Mouse (Mus musculus) heart, postnatal 14 days (tissue): ENCODE data around the gene H2-K1. TPM values are rescaled to one million over a fixed set of nuclear protein-coding genes. Genes with fewer than 3 reads are reported as not detected.
"Not testable (repeated sequence)": the region's sequence is repeated elsewhere in the genome, so short reads cannot be mapped to it uniquely, and the experiment has no call there.

Source experiments
- DNase-seq, 2 experiments: peaks; one replicate each; pipeline ENCODE4 v3.0.0; 2021 to 2022
- intact Hi-C: fragments of 180-260 bp; cut with DNase I; formaldehyde crosslinking; loops from one replicate; pipeline ENCODE4 v1.15.1; 2025
- total RNA-seq, 2 experiments: library from RNA; stranded (reverse); gene quantifications; 2 replicates each; pipeline ENCODE4 v1.2.3; 2021

H2-K1 gene
- total RNA-seq, 2 experiments from 2014 or later = 56.5 to 61.2 TPM

DNA sequence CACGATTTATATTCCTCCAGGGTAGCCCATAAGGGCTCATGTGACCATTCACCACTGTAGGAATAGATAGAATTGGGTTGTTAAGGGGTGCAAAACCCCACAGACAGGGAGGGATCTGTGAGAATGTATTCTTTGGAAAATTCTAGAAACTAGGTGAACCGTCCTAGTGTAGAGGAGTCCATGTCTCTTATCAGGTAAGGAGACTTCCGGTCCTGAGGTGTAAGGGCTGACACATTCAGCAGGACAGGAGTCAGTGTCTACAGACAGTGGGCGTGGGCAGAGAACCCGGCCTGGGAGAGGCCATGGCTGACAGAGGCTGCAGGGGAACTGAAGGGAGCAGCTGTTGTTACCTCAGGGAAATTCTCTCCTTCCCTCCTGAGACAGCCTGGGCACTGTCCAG, 1.4 kb downstream of the H2-K1 start:
- intact Hi-C loops, DNase-seq: not testable (repeated sequence)

DNA sequence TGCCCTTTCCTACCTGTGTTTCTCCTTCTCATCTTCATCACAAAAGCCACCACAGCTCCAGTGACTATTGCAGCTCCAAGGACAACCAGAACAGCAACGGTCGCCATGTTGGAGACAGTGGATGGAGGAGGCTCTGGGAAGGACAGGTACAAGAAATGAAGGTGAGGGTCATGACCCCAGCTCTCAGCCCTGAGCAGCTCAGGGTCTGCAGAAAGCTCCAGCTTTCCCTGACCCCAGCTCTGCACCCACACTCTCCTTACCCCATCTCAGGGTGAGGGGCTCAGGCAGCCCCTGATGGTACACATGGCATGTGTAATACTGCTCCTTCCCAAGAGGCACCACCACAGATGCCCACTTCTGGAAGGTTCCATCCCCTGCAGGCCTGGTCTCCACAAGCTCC, 3.1 kb downstream of the H2-K1 start:
- DNase-seq, intact Hi-C loops: not testable (repeated sequence)

DNA sequence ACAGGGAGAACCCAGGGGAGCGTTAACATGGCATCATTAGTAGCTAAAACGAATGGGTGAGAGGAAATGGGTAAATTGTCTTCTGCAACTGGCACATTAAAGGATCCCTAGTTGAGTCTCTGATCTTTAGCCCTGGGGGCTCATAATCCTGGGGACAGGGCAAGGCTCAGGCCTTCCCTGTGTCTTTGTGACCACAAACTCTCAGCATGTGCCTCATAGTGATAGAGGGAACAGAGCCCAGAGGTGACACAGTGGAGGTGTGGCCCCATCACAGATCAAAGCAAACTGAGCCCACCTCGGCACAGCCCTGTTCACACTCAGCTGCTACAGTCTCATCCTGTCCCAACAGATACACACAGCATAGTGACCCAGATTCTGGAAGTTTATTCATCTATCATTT, 4.5 kb downstream of the H2-K1 start:
- intact Hi-C loops = no loop called here
- DNase-seq = no peak

DNA sequence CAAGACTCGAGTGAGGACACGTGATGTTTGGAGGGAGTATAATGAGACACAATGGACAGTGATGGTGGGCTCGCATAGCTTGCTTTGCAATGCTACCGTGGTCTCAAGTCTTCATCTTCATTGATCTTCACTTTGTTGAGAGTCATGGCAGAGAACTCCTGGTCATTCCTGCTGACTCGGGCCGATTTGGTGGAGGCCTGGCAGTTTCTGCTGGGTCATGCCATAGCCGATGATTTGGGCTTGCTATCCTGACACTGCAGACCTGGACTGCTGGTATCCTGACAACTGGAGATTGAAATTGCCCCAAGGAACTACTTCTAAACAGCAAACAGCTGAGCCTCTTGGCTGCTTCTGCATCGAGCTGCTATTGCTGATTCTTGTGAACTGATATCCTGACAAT, 5.2 kb downstream of the H2-K1 start:
- intact Hi-C loops = no loop called here
- no peak for DNase-seq

DNA sequence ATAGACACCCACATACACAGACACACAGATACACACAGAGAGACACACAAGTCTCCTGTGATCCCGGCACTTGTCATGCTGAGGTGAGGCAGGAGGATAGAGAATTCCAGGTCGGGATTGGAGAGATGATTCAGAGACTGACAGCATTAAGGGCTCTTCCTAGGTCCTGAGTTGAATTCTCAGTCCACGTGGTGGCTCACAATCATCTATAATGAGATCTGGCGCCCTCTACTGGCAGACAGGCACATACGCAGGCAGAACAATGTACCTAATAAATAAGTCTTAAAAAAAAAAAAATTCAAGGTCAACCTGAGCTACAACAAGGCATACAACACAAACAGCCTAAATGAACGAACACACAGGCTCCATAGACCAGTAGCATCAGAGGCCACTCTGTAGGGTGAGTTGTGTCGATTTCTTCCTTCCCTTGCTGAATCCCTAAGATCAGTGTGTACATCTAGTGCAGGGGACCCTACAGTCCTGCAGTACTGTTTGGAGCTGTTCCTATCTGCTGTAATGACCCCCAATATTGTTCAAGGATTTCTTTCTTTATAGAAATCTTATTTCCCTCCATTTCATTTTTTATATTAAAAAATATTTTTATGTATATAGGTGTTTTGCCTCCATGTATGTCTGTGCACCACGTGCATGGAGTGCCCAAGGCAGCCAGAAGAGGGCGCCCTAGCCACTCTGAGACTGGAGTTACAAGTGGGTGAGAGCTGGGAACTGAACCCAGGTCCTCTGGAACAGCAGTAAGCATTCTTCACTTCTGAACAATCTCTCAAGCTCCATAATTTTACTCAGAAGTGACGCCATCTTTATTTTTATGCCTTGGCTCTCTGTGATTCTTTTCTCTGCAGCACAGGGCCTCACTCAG, 8.1 kb downstream of the H2-K1 start:
- intact Hi-C loops = no loop called here
- DNase-seq = peak; percentile 53 to 76

DNA sequence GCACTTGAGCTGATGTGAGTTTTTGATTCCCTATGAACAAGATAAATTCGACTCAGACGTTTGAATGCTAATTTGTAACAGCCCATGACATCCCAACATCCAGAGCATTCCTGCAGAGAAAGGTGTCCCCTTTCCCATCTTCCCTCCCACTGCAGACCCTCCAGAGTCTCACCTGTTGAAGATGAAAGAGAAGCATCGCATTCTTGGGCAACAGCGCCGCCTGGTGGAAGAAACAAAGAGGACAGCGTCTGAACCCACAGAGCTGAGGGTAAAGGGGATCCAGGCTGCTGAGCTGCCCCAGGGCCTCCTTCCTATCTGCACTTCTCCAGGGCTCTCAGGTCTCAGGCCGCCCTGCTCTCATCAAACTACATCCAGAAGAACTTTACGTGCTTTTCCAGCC, 18.0 kb downstream of the H2-K1 start:
- intact Hi-C loops = loop anchor here (1.0 kb wide), 1 partner anchor 14 kb away; no protein-coding TSS in a partner anchor
- peak; percentile 68 to 77 for DNase-seq

DNA sequence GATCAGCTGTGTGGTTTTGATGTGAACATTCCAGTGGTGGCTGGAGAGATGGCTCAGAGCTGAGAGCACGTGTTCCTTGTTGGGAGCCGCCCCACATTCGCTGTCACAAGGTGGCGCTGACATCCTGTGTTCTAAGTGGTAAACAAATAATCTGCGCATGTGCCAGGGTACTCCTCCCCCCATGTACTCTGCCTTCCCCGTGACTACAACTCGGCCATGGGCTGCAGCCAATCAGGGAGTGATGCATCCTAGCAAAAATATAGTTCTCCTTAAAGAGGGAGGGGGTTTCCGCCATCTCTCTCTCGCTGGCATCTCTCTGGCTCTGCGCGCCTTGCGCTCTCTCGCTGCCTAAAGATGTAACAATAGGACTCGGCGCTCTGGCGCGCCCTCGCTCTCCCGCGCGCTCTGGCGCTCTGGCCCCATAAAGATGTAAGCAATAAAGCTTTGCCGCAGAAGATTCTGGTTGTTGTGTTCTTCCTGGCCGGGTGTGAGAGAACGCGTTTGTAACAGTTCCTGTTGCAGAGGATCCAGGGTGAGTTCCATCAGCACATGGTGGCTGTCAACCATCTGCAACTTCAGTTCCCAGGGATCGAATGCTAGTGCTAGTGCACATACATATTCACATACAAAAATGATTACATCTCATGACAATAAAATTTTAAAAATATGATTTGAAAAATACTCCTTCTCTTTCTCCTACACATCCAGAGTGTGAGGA, 18.8 kb downstream of the H2-K1 start:
- intact Hi-C loops = not testable (repeated sequence)
- DNase-seq = peak; percentile 83 to 88

DNA sequence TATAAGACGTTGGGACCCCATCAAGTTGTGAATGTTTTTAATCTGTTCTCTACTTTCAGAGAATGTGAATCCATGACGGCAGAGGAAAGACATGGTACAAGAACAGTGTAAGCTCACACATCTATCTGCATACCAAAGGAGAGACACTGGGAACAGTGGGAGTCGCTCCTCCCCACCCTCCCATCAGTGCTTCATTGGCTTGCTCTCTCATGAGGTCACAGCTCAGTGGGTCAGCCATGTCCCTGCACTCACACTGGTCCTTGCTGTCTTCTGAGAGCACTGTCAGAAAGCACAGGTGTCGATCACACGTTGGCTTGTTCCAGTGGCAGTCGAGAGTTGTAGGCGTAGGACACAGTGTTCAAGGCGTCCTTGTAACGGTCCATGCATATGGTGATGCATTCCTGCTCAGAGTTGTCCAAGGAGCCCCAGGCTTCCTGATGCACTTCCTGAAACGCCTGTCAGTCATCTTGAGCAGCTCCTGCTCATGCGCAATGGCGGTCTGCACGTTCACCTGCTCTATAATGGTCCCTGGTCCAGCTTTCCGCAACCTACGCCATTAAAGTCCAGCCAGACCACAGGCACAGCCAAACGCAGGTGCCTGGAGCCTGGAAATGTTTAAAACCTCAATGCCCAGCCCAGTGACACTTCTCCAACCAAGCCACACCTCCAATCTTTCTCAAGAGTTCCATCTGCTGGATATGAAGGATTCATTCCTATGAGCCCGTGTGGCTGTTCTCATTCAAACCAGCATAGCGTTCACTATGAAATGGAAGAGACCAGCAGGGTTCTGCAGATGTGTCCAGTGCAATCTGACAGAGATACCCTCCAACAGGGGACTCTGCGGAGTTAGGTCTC, 19.7 kb downstream of the H2-K1 start:
- no peak for DNase-seq
- intact Hi-C loops = no loop called here

DNA sequence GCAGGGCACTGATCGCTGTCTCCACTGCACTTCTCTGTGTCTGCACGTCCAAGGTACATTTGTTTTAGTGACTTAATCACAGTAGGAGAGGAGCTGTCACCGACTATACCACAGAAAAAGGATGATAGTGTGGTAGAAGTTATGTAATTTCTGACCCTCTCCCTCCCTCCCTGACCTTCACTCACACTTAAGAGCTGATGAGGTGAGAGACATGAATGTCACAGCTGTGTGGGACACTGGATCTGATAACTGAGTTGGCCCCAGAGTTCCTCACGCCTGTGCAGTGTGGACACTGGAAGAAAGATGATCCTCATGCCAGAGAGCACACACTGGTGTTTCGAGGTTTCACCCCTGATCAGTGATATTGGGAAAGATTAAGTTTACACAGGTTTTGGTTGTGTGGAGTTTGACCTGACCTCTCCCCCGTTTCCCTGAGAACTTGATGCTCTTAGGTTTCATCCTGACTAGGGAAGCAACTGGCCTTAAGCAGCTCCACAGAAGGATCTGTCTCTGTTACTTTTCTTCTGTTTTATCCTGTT, 20.6 kb downstream of the H2-K1 start:
- intact Hi-C loops = no loop called here
- DNase-seq = no peak

DNA sequence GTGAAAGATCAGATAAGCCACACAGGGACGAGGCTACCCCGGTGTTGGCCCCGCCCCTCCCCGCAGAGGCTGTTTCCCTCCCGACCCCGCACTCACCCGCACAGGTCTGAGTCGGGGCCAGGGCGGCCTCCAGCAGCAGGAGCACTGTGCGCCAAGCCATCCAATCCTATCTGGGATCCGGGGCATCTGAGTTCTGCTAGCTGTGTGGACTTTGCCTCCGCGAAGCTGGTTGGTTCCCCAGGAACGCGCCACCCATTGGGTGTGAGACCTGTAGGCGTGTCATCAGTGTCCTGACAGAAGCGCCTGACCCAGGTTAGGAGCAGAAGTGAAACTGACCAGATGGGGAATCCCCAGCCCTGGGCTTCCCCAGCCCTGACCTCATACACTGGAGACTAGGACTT, 21.5 kb downstream of the H2-K1 start:
- intact Hi-C loops = no loop called here
- DNase-seq = peak; percentile 69 to 74

DNA sequence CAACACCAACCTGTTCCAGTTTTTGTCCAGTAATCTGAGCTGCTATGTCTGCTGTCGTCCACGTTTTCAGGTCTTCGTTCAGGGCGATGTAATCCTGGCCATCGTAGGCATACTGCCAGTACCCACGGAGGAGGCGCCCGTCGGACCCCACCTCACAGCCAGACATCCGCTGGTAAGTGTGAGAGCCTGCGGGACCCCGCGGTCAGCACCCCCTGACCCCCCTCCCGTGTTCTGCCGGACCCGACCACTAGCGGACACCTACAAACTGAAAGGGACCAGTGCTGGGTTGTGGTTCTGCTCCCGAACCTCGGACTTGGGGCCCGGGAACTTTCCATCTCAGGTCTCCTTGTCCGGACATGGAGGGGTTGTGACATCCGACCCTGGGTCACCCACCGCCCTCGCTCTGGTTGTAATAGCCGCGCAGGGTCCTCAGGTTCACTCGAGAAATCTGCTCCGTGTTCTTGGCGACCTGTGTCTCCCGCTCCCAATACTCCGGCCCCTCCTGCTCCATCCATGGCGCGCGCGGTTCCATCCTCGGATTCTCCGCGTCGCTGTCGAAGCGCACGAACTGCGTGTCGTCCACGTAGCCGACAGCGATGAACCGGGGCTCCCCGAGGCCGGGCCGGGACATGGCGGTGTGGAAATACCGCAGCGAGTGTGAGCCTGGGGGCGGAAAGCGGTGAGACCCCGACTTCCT, 22.1 kb downstream of the H2-K1 start:
- no peak for DNase-seq
- intact Hi-C loops = no loop called here

DNA sequence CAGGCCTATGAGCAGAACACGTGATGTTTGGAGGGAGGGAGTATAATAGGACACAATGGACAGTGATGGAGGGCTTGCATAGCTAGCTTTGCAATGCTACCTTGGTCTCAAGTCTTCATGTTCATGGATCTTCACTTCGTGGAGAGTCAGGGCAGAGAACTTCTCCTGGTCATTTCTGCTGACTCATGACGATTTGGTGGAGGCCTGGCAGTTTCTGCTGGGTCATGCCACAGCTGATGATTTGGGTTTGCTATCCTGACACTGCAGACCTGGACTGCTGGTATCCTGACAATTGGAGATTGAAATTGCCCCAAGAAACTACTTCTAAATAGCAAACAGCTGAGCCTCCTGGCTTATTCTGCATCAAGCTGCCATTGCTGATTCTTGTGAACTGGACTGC, 26.6 kb downstream of the H2-K1 start:
- no peak for DNase-seq

DNA sequence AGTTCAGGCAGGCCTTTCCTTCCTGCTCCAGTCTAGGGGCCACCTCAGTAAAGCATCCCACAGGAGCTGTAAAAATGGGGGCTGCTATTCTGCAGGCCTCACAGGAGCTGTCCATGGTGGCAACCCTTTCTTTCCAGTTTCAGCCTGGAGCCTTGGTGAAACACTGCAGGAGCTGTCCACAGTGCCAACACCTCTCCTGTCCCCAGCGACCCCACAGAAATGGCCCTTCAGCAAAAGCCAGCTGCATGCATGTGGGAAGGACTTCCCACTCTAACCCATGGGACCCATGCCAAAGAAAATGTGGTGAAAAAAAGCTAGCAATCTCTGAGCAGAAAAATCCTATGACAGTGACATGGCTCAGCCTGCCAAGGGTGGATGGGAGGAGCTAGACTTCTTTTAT, 27.5 kb downstream of the H2-K1 start:
- peak in 1 of 2 experiments; percentile 52 for DNase-seq
- intact Hi-C loops = no loop called here

More for the DNA sequence above, 26.6 kb downstream of the H2-K1 start:
- intact Hi-C loops = no loop called here

DNA sequence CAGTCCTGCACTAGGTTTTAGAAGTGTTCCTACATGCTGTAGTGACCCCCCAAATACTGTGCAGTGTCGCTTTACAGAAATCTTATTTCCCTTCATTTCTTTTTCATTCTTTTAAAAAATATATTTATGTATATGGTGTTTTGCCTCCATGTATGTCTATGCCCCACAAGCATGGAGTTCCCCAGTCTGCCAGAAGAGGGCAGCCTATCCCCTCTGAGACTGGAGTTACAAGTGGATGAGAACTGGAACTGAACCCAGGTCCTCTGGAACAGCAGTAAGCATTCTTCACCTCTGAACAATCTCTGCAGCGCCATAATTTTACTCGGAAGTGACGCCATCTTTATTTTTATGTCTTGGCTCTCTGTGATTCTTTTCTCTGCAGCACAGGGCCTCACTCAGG, 30.8 kb downstream of the H2-K1 start:
- intact Hi-C loops = loop anchor here (1.0 to 5.0 kb wide), 2 partner anchors 33 to 1333 kb away; partner anchors contain the start of gene H2-K1

DNA sequence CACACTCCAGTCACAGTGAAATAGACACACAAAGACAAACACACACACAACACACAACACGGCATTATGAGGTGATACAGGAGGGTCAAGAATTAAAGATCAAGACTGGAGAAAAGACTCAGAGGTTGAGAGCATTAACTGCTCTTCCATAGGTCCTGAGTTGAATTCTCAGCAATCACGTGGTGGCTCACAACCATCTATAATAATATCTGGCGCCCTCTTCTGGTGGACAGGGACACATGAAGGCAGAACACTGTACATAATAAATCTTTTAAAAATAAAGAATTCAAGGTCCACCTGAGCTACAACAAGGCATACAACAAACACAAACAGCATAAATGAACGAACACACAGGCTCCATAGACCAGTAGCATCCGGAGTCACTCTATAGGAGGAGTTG, 31.2 kb downstream of the H2-K1 start:
- DNase-seq = peak in 1 of 2 experiments; percentile 44
- intact Hi-C loops = loop anchor here (1.0 to 5.0 kb wide), 3 partner anchors 13 to 1333 kb away; partner anchors contain the start of gene H2-K1

More for the DNA sequence above, 30.8 kb downstream of the H2-K1 start:
- no peak for DNase-seq

DNA sequence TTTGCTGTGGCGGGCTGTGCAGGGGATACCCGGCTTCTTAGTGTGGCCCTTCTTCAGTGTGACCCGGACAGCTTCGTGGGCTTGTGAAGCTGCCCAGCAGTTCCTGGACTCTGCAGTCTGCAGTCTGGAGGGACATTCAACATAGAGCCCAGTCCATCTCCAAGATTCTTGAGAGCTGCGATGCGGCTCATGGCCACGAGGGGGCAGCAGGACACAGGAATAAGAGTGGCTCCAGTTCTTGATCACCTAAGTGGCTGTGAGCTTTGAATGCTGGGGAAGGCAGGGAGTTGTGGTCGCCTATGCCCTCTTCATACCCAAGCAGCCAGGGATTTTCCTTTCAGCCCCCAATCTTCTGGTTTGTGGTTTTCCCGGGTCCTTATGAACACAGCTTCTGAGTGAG, 31.7 kb downstream of the H2-K1 start:
- intact Hi-C loops = loop anchor here (1.0 to 5.0 kb wide), 2 partner anchors 14 to 34 kb away; partner anchors contain the start of gene H2-K1
- DNase-seq = peak; percentile 78 to 85

DNA sequence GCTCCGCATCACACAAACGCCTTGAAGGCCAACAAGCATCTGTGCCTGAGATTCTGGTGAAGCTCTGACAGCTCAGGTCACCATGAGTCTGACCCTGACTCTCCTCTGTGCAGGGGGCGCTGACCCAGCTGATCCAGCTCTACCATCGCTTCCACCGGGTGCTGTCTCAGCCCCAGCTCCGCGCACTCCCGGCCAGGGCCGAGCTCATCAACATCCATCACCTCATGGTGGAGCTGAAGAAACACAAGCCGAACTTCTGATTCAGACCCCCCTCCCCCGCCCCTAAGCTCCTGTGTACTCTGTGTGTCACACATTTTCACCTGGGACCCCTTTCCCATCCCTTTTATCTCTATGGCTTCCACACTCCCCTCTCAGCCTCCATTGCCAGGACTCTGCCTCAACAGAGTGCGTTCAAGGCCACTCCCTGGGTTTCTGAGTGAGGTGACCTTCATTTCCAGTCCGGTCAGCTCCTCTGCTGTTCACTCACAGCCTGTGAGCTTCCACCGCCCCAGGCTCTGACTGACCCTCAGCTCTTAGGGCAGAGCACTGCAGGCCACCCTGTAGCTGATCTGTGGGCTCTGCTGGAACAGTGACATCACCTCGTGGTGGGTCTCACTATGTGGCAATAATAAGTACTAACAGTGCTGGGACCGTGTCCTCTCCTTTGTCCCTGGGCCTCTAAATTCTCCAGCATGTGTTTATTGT, 34.1 kb downstream of the H2-K1 start:
- no peak for DNase-seq
- intact Hi-C loops = loop anchor here (1.0 to 5.0 kb wide), 2 partner anchors 36 to 1337 kb away; partner anchors contain the start of gene H2-K1

DNA sequence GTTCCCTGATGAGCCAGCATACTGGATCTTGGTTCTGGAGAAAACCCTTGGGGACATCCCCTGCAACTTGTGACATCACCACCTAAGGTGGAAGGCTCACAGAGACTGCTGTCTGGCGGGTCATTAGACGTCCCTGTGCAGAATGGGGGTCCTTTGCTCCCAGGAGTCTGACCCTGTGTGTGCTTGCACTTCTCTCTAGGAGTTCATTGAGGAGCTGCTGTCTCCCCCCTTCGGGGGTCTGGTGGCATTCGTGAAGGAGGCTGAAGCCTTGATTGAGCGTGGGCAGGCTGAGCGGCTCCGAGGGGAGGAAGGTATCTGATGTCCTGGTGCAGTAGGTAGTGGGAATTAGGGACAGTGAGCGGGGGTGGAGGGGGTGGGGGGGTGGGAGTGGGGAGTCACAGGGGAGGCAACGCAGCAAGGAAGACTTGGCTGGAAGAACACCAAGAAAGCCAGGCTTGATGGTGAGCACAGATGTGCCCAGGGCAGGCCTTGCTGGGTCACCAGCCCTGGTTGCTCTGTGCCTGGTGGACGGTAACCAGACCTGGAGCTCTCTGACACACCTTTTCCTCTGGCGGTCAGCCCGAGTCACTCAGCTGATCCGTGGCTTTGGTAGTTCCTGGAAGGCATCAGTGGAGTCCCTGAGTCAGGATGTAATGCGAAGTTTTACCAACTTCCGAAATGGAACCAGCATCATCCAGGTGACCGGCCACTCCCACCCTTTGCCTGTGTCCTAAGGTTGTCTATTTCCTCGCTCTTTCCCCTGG, 34.9 kb downstream of the H2-K1 start:
- intact Hi-C loops = loop anchor here (5.0 kb wide), 1 partner anchor 37 kb away; the partner anchor contains the start of gene H2-K1
- no peak for DNase-seq
